Mouse (Mus musculus) lung, adult 18-20 months (tissue): Measurements from ENCODE around the gene Pir.

Experiments used
- DNase-seq, 2 experiments: peaks; one replicate each; pipeline ENCODE4 v3.0.0; 2022; ENCODE audit warnings: mixed read lengths in 2 of 2

The Pir gene

GRCm38 (mm10) chrX:164345359-164345938 is 76.3 kb downstream of the Pir start:
- DNase-seq, result no peak

- no peak for DNase-seq
These were observed 79.8 kb downstream of the Pir start for GRCm38 (mm10) chrX:164348937-164349336.

DNA sequence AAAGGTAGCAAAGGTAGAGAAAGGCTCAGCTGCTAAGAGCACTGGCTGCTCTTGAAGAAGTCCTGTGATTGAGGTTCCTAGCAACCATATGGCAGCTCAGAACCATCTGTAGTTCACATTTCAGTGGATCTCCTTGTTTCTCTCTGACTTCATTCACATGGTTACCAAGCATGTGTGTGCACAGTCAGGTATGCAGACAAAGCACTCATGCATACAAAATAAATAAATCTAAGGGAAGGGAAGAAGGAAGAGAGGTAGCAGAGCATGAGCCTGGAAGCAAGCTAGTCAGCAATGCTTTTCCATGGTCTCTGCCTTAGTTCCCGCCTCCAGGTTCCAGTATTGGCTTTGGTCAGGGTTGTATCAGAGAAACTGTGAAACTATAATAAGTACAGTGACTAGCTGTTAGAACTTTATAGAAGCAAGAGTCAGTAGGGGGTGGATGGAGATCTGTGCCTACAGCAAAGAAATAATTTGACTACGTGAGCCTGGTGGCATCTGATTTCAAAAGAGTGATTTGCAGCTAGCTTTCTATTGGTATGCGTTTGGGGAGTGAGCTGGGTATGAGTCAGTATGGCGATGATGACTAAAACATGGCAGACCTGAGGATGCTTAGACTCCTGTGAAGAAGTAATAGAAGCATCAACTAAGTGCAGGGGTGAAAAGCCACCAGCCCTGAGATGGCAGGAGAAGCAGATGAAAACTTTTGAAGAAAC is 96.1 kb downstream of the Pir start:
- no peak for DNase-seq

- DNase-seq, result no peak
These were observed 101.4 kb downstream of the Pir start for GRCm38 (mm10) chrX:164370576-164370975.

DNA sequence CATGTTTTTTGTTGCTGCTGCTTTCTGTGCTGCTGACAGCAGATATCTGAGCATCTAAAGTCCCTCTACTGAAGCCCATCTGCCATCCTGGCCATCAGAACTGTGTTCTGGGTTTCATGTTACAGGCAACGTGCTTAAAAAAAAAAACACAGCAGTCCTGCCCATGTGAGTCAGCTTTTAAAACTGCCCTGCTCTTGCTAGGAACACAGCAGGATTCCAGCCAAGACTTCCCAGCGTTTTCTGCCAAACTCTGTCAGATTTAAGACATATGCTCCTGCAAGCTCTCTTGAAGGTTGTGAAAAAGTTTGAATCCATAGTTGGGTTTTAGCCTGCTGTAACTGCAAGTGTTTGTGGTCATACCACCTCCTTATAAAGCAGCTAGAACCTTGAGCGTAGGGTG is 103.9 kb downstream of the Pir start, which contains the start of gene Vegfd:
TSS of gene Vegfd (plus strand) at position 298 of the 400 bp plus-strand sequence.
- DNase-seq, result peak; percentile 9 to 30

GRCm38 (mm10) chrX:164374586-164374985 is 105.4 kb downstream of the Pir start:
- peak in 1 of 2 experiments; percentile 4 for DNase-seq

DNA sequence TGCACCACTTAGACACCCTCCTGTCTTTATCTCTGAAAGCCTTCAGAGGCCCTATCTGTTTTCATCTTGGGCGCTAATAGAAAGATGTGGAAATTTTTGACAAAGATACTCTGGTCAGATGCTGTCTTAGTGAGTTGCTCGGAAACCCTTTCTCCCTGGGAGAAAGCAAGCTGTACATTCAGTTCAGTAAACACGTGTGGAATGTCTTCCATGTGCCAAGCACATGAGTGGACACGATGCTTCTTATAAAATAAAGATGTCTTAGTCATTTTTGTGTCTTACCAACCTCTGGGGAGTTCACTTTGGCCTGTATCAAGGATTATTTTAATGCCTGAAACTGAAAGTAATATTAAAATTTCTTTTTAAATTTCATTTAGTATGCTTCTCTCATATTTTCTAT is 110.5 kb downstream of the Pir start:
- DNase-seq, result no peak

GRCm38 (mm10) chrX:164381618-164382408 is 112.6 kb downstream of the Pir start:
- DNase-seq, result peak; percentile 78 to 85

DNA sequence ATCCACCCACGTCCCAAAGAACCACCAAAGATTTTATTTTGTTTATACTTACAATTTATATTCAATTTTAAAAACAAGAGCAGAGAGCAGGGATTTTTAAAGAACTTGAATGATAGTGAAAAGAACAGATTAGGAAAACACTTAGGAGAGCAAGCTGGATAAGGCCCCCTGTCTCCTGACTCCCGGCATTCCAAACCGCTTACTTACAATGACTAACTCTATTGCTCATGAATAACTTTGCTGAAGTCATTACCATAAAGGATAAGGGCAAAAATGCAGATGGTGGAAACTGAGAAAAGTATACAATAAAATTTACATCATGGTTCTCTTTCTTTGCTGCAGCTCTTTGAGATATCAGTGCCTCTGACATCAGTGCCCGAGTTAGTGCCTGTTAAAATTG is 124.9 kb downstream of the Pir start:
- no peak for DNase-seq

DNA sequence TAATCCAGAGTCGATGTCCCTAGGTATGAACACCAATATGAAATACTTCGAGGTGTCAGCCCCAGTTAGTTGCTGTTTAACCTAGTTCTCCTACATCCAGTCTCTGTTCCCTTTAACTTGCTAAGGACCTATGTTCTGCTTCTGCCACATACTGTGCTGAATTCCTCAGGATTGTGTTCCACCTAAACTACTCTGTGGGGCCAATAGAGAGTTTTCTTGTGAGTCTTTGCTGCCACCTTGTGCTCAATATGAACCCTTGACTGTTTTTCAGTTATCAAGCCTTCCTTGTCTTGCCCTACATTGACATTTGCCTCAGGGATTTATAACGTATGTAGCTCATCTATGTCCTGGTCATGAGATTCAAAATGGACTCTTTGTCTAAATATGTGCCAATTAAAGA is 129.3 kb downstream of the Pir start:
- no peak for DNase-seq

GRCm38 (mm10) chrX:164405080-164405649 is 136.0 kb downstream of the Pir start:
- DNase-seq, result no peak

DNA sequence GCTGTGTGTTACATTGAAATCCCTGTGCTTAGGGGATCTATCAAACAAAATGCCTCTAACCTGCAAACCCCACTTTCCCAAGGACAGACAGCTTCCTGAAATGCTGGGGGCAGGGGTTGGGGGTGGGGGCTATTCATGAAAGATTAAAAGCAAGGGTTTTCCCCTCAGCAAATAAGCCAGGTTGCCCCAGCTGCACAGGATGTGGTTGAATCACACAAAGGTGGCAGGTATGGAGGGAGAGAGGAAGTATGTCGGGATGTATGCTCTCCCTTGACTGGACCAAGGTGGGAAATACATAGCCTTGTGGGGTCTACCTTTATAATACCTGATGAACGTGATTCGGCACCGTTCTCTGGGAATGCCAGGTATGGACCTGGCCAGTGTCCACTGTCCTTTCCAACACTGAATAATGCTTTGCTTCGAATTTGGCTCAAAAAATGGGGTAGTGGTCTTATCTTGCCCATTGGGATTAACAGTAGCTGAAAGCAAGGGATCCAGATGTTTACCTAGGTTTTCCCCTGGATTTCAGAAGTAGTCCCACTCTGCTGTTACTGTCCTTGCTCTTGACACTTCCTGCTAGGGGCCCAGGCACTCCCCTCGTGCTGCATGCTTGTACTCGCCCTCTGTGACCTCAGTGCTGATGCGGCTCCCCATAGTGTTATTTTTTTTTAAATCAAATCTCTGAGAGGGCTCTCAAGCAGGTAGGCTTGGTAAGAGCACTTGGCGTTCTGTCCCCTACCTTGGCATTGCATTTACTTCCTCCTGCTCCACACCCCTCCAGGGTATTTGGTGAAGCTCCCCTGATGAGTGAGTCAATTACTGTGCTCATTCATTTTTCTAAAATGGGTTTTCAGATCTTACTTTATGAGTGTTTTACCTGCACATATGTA is 137.2 kb downstream of the Pir start:
- peak; percentile 7 to 21 for DNase-seq

DNA sequence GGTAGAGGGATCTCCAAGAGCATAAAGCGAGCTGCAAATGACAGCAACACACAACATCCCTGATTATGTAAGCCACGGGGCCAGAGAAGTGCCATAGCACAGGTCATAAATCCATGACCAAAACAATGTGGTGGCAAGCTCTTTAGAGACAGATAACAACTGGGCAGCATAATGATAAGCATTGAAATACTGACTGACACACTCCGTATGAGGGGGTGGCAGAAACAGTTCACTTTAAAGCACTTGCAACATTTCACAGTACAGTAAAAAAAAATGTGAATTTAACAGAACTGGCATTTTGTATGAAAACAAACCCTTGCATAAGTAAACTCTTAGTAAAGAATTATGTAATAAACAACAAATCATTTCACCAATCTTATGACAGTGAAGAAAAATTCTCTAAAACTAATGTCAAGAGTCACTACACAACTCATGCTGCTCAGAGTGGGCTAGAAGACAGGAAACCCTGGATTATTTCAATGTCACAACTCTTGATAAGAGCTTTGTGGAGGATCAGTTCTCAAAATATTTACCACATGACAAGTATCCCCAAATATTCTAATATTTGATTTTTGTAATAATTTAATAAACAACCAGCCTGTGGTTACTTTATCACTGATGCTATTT is 139.2 kb downstream of the Pir start:
- no peak for DNase-seq

- DNase-seq, result no peak
These were observed 141.4 kb downstream of the Pir start for GRCm38 (mm10) chrX:164410562-164410961.

DNA sequence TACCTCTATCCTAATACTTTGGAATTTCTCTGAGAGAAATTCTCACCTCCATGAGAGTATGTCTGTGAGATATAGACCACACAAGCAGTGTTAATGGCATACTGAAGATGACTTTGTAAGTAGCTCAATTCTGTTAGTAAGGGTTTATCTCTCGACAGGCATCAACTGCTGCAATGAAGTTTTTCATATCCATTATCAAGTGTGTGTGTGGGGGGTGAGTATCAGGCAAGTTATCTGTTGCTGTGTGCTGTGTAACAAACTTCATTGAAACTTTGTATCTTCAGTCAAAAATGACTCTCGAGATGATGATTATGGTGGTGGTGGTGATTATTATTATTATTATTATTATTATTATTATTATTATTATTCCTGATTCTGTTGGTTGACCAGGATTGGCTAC is 147.6 kb downstream of the Pir start:
- DNase-seq, result no peak

DNA sequence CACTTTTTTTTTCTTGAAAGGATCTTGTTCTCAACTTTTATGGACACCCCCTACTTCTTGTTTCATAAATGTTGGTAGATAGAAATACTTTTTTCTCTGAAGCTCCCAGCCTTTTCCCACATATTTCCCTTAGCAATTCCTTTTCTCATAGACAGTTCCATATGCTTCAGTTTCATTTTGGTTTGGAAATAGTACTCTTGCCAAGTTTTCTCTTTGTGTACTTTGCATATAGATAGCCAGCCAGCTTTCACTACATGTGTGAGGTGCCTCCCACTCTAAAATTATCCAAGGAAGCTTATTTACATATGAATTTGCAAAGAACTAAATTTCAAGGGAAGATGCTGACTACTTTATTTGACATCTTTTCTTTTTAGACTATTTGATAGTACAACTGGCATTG is 148.8 kb downstream of the Pir start:
- no peak for DNase-seq

DNA sequence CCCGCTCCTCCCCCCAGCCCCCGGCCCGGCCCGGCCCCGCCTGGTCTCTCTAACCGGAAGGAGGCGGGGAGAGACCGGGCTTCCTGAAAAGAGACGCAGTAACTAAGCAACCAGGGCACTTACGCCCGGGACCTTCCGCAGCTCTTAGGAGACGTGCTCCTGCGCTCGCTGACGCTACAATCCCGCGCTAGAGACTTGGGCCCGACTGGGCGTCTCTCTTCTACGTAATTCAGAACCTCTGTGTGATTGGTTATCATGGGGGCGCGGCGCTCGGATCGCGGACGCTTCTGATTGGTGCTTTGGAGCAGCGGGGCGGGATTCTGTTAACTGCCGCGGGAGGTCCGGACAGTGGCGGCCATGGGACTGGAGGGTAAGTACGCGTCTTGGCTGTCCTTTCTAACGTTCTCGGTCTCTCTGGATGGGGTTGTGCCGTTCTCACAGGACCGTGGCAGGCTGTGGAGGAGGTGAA is 150.3 kb downstream of the Pir start, which contains the start of gene Piga:
TSS of gene Piga (plus strand) at position 317 of the 469 bp plus-strand sequence.
- peak; percentile 95 to 96 for DNase-seq

DNA sequence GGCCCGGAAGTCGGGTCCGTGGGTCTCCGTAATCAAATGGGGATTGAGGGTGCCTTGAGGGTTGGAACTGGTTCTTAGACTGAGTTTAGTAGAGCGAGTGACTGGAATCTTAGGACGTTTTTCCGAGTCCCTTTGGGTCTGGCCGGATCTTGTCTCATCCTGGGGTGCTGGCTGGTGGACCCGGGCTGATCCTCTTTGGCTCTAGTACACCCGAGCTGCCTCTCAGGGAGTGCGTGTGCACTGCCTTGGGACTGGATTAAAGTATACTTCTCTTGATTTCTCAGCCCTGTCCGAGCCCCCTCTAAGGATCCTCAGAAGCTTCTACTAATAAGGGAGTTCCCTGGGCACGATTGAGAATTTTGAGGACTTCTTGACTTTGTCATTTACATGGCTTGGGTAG is 150.8 kb downstream of the Pir start:
- no peak for DNase-seq

GRCm38 (mm10) chrX:164420518-164420917 is 151.3 kb downstream of the Pir start:
- no peak for DNase-seq
